Mouse (Mus musculus): ENCODE data around the gene Ly6g6f.
"Not testable (repeated sequence)": the region's sequence is repeated elsewhere in the genome, so short reads cannot be mapped to it uniquely, and the experiment has no call there.

Gene Ly6g6f

DNA sequence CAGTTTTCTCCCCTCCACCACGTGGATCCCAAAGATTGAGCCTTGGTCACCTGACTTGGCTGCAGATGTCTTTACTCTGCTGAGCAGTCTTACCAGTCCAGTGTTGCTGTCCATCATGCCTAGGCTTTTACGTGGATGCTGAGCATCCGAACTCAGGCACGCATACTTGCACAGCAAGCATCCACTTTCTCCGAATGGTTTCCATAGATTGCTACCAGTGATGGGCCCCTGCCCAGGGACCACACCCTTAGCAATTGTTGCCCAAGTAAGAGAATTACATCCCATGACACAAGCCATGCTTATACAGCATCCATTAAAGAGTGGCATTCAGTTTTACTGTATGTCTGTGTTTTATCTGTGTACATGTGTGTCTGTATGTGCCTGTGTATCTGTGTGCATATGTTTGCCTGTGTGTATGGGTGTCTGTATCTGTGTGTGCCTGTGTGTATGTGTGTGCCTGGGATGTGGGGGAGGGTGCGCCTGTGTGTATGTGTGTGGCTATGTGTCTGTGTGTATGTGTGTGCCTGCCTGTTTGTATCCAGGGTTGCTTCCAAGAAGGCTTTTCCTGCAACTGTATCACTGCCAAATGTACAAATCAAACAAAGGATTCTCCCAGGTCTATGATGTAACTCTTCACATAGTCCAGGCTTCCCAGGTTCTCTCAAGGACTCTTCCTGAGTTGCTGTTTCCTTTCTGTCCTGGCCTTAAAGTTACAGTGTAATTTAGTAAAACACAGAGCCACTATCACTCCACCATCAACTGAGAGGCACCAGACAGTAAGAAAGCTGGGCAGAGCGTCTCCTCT, 29.5 kb downstream of the Ly6g6f start:
- no peak for DNase-seq (ENCODE audit: extremely low read depth, low read depth)

DNA sequence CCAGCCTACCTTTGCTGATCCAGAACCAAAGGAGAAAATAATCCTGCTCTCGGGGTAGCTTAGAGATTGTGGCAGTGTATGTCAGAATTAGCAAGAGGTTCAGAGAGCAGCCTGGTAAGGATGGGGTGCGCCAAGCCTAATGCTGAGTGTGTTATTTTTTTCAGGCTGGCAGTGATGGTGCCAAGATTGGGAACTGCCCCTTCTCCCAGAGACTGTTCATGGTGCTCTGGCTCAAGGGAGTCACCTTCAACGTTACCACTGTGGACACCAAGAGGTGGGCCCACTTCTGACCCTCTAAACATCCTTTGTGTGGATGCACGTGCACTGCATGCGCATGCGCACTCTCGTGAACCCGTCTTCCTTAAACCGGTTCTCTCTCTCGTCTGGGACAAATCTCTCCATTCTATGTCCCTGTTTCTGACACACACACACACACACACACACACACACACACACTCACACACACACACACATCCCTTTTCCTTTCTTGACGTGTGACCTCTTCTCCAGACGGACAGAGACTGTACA, 33.1 kb downstream of the Ly6g6f start:
- DNase-seq (ENCODE audit: extremely low read depth, low read depth), result no peak

DNA sequence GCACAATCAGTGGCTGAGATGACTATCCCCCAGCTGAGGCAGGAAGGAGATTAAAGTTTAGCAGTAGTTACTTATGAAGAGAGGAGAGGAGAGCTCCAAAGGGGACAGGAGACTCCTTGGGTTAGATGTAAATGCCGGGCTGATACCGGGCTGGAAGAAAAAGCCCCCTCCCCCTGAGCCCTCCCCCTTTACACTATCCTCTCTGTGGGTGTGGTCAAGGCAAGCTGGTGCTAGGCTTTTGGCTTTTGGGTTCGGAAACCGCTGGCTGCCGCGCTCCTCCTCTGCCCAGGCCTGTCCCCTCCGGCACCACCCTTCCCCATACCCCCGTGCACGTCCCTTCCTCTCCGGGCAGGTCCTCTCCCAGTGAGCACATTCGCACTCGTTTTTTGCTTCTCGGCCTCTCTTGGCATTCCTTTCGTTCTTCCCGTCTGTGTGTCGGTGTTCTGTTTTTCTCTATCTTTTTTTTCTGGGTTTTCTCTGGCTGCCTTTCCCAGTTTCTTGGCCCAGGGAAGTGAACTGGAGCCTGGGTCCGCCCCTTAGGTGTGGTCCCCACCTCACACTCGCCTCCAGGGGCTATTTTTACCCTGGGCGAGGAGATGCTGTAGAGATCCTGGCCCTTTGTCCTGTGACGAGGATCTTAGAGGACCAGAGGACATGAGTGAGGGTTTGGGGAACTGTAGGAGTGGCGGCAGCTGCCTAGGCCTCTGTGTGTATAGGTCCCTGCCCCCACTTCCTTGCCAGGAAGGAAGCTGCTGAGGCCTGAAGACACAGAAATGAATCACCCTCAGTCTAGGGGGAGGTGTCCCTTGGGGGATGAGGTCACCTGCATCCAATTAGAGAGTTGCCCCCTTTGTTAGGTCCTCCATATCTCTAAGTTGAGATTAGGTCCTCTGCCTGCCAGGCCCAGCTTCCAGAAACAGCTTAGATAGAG, 34.0 kb downstream of the Ly6g6f start:
- peak; percentile 97 for DNase-seq (ENCODE audit: extremely low read depth, low read depth)

DNA sequence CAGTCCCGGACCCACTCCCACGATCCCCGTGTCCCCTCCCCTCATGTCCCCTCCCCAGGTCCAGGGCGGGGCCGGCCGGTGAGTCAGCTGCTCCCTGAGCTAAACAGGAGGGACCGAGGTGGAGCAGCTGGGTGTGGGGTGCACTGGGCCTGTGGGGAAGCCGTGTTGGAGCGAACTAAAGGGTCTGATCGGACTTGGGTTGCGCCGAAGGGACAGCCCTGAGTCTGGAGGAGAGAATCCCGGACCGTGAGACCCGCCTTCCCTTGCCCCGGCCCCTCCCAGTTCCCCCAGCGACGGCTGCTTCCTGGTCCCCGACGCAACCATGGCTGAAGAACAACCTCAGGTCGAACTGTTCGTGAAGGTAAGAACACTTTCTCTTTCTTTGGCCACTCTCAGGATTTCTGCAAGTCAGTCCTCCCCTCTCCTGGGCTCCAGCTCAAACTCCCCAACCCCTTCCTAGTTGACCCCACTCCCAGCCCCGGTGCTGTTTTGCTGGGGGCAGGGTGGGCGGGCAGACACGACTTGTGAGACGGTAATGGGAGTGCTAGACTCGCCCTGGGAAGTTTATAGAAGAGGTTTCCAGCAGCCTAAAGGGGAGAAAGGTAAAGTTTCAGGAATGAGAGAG, 35.2 kb downstream of the Ly6g6f start:
- no peak for DNase-seq (ENCODE audit: extremely low read depth, low read depth)

DNA sequence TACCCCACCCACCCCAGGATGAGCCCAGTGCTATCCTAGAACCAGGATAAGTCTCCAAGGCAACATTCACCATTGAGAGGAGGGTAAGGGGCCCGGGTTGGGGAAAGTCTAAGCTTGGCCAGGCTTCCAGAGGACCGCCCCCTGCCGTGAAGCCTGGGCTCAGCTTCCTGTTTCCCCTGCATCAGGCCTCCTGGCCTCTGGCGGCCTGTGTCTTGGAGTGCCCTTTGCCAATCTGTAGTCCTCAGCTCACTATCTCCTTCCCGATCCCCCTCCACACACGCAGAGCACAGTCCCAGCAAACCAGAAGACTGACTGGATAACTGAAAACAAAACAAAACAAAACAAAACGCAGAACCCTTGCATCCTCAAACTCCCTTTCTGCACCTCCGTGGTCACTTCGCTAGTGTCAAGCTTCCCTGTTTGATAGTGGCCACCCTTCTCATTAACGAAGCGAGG, 35.8 kb downstream of the Ly6g6f start, which contains the start of gene Clic1:
Clic1 (plus strand) TSS at position 406 of the 456 bp plus-strand sequence.
- peak; percentile 77 for DNase-seq (ENCODE audit: extremely low read depth, low read depth)

DNA sequence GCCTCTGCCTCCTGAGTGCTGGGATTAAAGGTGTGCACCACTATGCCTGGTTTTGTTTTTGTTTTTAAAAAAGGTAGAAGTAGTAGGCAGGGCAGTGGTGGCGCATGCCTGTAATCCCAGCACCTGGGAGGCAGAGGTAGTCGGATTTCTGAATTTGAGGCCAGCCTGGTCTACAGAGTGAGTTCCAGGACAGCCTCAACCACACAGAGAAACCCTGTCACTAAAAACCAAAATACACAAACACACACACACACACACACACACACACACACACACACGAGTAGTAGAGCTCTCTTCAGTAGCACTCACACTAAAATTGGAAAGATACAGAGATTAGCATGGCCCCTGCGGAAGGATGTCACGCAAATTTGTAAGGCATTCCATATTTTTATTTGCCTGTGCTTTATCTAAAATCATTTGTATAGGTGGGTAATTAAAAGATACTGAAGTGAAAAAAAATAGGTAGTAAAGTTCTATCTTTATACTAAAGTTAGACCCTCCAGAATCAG, 36.4 kb downstream of the Ly6g6f start:
- DNase-seq (ENCODE audit: extremely low read depth, low read depth), result no peak

DNA sequence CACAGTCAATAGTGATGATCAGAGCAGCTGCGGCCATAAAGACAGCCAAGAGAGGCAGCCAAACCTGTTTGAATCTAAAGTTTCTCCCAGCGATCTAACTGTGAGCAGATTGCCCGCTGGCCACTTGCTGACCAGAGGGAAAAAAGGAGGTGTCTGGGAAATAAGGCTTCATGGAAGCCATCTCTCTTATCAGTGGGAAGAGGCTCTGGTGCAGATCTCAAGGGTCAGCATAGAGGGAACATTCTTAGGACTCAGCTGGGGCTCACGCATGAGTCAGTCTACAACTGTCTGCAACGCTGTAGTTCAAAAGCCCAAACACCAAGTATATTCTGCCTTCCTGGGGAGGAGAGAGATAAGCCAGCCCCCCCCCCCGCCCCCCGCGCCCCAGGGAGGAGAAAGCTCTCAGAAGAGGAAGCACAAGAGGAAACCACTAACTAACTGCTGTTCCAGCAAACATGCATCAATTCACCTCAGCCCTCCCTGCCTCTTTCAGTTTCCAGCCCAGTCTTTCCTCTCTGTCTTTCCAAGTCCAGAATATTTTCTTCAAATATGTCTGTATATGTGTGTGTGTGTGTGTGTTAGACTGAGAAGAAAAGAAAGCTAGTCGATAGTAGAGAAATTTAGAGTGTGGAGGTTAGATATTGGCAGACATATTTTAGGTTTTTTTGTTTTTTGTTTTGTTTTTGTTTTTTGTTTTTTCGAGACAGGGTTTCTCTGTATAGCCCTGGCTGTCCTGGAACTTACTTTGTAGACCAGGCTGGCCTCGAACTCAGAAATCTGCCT, 37.1 kb downstream of the Ly6g6f start:
- peak; percentile 83 for DNase-seq (ENCODE audit: extremely low read depth, low read depth)

DNA sequence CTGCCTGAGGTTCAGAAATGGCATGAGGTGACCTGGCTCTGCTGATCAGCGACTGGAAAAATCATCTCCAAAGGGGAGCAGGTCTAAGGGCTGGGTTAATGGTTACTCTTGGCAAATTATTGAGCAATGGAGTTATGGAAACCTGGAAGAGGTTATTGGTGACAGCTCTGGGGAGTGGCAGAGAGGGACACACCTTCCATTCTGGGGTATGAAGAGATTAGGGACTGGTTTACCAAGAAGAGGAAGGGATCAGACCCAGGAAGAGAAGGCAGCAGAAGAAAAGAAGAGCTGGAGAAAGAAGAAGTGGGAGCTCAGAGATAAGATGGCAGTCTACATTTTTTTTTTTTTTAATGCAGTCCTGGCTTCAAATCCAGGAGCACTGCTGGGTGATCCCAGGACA, 37.7 kb downstream of the Ly6g6f start:
- DNase-seq (ENCODE audit: extremely low read depth, low read depth), result peak; percentile 80

DNA sequence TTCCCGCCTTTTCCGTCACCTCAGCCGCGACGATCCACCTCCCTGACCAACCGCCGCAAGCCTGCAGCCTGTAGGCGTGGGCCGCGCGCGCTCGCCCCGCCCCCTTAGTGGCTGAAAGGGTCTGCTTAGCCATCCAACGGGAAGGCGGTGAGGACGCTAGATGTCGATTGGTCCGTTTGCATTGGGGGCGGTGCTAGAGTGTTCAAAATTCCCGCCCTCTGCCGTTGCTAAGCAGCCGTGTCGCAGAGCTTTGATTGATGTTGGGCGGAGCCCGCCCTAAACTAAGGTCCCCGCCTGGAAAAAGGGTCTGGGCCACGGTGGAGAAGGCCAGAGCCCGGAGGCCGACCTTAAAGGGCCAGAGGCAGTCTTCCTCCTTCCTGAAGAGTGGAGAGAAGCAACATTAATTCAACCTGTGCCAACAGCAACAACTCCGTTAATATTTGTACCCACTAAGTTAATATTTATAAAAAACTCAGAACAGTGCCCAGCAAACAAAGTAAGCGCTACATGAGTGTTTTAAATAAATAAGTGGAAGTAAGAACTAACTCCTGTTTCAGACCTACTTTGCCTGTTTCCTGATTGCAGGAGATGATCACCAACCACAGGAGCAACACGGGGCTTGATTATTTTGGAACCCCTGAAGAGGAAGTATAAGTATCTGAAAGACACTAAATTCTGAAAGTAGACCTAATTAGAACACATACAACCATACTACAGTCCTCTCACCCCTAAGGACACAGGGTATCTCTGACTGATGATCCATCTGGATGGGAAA, 38.5 kb downstream of the Ly6g6f start, which contains the start of gene Msh5:
Msh5 (minus strand) TSS at position 65 of the 775 bp plus-strand sequence.
- DNase-seq (ENCODE audit: extremely low read depth, low read depth), result peak; percentile 95

DNA sequence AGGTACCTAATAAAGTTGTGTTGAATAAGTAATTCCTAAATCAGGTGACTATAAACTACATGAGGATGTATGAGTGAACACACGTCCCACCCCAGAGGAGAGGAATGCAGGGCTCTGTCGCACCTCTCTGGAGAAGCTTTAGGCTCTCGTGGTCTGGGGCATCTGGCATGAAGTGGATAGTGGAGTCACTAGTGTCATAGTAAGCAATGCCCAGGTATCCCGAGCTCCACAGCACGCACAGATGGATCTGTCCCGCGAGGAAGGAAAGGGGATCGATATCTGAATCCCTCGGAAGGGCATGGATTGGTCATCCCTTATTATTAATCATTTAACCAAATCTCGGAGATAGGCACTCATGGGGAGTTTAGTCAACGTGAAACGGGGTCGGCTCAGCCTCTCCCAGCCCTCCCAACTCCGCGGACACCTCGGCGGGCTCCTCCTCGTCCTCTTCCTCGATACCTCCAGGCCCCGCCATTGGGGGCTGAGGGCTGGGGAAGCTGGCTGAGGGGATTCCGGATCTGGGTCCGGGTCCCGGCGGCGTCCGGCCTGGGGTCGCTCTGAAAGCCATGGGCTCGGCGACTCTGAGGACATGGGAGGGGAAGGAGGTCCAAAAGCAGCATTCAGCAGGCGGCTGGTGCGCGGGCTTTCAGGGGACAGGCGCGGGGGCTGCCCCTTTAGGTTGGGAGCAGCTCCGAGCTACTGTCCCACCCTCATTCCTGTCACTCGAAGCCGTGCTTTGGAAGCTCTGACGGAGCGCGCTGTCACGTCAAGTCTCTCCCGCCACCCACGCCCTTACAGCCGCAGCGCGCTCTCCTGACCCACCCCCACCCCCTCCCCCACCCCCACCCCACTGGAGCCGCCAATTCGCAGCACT, 39.4 kb downstream of the Ly6g6f start:
- no peak for DNase-seq (ENCODE audit: extremely low read depth, low read depth)

DNA sequence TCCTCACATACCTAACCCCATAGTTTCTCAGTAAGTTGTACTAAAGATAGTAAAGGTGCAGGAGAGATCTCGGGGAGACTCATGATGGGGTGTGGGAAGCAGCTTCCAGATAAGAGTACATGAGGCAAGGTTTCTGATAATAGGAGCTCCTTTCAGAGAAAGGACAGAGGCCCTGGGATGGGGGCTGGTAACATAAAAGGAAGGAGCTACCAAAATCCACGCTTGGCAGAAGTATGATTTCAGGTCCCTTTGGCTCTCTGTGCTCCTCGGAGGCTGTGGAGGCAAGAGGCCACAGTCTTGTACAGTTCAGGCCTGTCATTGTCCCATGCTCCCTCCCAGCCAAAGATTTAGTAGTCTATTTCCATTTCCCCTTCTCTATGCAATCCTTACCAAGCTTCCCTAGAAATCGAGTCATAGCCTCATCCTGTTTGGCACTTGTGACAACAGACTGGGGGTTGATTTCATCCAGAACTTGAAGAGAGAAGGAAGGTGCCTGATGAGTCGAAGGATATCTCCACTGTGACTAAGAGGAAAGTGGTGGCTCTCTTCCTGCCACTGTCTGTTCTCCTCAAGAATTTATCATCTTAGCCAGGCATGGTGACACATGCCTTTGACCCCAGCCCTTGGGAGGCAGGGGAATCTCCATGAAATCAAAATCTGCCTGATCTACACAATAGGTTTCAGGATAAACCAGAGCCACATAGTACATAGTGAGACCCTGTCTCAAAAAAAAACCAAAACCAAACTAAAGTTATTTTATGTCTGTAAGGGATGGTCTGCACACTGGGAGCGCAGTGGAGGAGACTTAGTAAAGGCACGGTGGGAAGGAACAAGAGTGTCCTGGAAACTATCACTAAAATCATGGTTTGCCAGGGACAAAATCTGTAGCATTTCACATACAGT, 40.3 kb downstream of the Ly6g6f start:
- DNase-seq (ENCODE audit: extremely low read depth, low read depth), result peak; percentile 67

DNA sequence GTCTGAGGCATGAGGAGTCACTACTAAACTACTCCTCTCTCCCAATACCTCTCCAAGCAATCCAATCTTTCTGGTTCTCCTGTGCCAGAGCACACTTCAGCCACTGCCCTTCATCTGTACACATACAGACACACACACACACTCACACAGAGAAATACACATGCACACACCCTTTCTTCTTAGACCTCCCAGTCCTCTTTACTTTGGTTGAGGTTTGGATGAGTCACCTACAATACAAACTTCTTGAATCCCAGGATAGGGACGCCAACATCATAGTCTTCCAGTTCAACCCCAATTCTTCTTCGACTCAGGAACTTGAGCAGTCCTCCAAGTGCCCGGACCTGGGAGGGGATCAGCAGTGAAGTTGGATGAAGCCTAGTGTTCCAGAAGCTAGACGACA, 41.6 kb downstream of the Ly6g6f start:
- DNase-seq (ENCODE audit: extremely low read depth, low read depth), result no peak

DNA sequence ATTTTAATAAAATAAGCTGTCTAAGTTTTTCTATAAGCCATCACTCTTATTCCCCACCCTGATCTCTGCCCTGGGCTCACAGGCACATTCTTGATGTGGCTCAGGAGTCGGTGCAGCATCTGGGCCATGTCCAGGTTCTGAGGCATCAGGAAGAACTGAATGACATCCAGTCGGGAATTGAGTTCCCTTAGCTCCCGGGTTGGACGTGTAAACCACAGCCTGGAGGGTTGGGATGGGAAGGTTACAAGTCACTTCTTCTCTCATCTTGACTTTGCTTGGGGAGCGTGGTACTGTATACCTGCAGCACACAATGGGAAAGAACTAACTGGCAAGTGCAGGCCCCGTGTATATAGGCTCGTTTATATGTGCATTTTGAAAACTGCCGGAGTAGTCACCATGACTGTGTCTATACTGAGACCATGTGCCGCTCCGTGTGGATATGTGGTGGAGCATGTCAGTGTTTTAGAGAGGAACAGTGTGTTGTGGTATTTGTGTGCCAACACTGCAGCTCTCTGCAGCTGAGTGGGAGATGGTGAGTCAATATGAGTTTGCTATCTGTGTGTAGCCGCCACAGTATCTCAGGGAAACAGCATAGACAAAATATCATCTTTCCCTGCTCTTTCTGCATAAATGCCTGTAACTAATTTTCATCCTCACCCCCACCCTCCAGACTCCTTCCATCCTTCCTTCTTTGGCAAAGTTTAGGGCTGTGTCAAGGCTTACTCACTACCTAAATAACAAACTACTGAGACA, 46.1 kb downstream of the Ly6g6f start:
- no peak for DNase-seq (ENCODE audit: extremely low read depth, low read depth)

DNA sequence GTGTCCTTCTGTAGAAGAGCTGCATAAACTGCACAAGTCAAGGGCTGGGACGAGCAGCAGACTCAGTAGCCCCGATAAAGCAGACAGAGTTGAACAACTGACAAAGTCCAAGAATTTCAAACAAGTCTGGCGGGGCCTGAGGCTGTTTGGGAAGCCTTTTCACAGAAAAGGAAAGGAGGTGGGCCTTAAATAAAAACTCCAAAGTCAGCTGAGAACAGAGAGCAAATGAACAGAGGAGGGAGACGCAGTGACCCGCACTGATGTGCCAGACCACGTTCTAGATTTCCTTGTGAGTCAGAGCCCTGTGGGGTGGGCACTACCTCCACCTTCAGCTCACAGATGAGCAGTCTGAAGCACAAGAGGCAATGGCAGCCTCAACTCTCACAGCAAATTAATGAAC, 50.5 kb downstream of the Ly6g6f start:
- no peak for DNase-seq (ENCODE audit: extremely low read depth, low read depth)

DNA sequence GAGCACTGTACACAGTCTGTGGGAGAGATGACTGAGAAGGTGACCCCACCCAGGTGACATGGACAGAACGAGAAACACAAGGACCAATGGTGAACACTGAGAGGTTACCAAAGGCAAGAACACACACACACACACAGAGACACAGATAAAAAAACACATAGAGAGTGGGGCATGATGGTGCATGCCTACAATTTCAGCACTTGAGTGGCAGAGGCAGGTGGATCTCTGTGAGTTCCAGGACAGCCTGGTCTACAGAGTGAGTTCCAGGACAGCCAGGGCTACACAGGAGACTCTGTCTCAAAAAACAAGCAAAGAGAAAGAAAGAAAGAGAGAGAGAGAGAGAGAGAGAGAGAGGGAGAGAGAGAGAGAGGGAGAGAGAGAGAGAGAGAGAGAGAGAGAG, 51.7 kb downstream of the Ly6g6f start:
- not testable (repeated sequence) for DNase-seq (ENCODE audit: extremely low read depth, low read depth)

DNA sequence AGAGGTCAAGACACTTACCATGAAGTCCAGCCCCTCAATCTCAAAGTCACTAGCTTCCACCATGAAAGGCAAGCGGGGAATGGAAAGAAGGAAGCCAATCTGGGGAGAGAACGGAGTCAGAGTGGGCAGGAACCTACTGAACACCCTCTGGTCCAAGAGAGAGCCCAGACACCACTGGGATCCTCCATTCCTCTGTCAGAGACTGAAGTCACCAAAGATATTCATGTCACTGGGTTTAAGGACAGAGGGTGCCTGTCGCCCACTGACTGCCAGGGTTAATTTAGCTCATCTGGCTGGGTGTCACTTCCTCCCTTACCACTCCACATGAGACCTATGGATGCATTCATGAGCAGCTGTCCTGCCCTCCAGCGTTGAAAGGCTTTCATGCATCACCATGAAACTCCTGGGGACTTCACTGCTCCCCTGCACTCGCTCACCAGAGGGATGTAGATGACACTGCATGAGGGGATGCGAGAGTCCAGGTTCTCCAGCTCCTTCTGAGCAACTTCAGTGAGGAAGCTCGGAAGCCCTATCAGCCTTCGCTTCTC, 53.0 kb downstream of the Ly6g6f start:
- DNase-seq (ENCODE audit: extremely low read depth, low read depth), result no peak

DNA sequence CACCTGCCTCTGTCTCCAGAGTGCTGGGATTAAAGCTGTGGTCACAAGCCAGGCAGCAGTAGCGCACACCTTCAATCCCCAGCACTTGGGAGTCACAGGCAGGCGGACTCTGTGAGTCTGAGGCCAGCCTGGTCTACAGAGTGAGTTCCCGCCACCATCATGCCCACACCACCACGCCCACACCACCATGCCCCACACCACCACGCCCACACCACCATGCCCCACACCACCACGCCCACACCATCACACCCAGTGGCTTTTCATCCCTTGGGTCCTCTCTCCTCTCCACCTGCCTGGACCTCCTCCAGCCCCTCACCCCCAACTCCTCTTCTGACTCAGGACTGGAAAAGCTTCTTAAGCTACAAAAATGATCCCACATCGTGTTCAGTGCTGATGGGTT, 53.5 kb downstream of the Ly6g6f start:
- no peak for DNase-seq (ENCODE audit: extremely low read depth, low read depth)
